Mouse (Mus musculus) c-Kit-negative CD71-positive TER-119-positive erythroid progenitor cells, embryonic 14.5 days (primary cell): Measurements from ENCODE around the gene Naa40.
A peak's percentile ranks its signal among the peaks of the same experiment; 100 is the strongest.

ENCODE experiments used
- DNase-seq: peaks from one replicate; pipeline ENCODE4 v3.0.0-alpha.2; 2013; ENCODE audit warnings: low read depth, low spot score

Naa40 gene

DNA sequence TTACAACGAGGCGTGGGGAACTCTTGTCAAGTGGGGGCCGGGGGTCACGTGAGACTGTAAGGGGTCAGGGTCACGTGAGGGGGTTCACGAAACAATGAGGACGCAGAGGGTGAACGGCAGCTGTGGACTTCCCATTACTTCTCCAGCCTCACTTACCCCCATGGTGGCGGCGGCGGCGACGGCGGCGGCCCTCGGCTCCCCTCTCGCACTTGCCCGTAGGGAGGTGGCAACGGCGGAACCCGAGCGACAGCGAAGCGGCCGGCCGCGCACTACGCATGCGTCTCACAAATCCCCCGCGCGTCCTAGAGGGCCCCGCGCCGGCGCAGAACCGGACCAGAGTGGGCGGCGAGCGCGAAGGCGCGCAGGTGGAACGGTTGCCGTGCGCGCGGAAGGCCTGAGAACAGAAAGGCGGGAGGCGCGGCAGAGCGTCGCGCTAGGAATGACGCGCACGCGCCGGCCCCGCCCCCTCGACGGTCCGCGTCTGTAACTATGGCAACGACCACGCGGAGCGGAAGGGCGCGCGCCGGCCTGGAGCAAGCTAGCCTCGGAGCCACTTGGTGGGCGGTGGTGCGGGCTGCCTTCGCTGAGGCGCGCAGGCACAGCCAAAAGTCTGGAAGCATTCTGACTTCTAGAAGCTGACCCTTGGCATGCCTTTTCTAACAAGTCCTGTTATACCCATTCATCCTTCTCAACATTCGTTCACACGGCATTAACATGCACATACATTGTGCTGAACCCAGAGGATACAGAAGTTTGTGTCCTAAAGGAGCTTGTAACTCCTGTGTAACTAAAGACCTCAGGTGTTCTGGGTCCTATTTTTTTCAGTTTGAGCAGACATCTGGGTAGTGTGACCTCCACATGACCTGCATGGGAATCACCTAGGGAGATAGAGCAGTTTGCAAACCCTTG lies at the start of gene Naa40:
Naa40 (minus strand) TSS at position 402 of the 909 bp plus-strand sequence.
- peak; percentile 88 for DNase-seq

DNA sequence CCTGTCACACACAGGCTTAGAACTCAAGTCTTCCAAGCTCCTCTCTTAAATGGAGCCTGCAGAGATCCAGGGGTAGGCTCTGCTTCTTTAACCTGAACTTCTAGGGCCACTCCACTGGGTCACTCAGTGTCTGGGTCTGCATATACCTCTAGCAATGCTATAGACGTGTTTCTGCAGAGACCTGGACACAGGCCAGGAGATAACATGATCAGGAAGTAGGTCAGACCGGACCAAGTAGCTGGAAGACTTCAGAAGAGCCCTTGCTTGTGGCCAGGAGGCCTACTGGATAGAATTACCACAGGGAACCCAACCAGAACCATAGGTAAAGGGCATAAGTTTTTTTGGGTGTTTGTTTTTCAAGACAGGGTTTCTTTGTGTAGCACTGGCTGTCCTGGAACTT lies 48.8 kb upstream of the Naa40 start:
- no peak for DNase-seq

DNA sequence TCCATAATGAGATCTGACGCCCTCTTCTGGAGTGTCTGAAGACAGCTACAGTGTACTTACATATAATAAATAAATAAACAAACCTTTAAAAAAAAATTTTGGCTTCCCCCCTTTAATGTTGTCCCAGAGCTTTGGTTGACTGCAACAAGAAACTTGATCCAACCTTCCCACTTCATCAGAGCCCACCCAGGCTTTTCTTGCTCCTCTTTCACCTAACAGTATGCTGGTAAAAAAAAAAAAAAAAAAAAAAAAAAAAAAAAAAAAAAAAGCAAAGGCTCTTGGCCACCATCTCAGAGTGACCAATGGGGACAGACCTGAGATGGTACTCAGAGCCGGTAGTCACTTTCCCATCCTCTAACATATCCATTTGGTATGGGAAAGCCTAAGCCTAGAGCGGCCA lies 47.3 kb upstream of the Naa40 start:
- no peak for DNase-seq

- no peak for DNase-seq
These were observed 45.8 kb upstream of the Naa40 start for GRCm38 (mm10) chr19:7286563-7287315.

DNA sequence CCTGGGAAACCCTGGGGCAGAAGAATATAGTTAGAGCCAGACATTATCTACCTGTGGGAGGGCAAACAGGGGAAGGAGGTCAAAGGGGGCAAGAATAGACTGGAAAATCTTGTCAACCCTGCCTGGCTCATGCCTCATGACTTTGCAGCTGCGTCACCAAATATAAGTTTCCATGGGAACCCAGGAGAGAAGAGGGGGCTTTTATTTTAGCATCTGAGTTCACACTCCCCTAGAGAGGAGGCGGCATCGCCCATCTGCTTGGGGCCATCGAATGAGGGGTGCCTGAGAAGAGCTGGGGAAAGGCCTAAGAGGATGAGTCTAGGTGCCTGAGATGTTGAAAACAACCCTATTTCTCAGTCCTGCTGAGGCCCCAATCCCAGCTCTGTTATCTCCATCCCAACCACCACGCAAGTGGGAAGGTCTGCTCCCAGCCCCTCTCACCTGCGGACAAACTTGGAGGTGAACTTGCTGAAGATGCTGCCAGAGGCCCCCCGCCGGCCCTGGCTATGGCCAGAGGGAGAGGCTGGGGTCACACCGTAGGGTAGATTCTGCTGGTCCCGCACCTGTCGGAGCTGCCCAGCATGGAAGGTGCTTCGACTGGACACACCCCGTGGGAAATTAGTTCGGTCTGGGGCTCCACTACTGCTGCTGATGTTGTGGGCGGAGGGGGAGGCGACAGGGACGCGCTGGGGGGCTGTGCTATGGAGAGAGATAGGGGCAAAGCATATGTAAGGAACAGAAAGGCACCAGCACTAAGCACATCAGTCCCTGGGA lies 39.8 kb upstream of the Naa40 start:
- no peak for DNase-seq

- DNase-seq: no peak
These were observed 38.1 kb upstream of the Naa40 start for GRCm38 (mm10) chr19:7279114-7279513.

DNA sequence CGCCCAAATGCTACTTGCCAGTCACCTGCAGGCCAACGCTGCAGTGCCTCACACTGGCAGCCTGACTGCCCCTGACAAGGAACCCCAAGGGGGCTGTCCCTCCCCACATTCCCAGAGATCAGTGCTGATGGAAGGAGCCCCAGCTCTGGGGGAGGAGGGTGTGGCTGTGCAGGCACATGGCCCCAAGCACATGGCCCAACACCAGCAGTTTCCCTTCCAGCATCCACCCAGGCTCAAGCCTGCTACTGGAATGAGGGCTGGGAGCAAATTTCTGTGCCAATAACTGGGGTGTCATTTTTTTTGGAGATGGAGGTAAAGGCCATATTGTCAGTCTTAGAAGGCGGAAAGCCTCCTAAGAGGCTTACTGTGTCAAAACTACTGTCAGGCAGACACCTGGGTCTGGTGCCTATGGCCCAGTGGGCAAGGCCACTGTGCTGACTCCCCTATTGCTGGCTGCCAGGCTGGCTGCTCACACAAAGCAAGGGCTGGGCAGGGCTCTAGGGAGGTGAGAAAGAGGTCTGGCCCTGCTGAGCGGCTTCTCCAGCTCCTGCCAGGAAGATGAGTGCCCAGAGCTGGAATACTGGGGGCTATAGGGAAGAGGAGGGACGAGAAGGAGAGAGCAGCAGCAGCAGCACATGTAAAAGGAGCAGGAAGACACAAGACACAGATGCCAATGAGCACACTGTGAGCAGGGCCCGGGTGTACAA lies 37.4 kb upstream of the Naa40 start:
- no peak for DNase-seq

GRCm38 (mm10) chr19:7276796-7277195 lies 35.8 kb upstream of the Naa40 start:
- DNase-seq: no peak

DNA sequence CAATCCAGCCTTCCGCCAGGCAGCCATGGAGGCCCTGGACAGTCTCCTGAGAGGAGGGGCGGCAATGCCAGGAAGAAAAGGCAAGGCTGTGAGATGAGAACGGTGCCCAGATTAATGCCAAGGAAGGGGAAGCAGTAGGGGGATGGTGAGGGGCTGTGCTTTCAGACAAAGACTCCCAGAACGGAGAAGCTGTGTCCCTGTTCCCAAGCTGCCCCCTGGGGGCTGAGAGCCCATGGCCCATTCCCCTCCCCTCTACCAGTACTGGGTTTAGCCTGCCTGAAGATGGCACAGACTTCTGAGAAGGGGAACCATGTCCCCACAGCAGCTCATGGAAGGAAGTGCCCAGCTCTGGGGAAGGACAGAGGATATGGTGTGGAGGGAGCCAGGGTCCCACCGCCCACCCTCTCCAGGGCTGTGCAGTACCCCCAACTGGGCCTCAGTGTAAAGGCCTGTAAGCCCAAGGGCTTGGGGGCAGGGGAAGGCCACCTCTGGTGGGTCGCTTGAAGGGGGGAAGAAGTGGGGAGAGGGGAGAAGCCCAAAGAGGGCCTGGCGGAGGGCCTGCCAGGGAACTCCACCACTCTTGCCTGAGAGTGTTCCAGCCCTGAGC lies 35.2 kb upstream of the Naa40 start:
- DNase-seq: no peak

- DNase-seq: no peak
These were observed 34.3 kb upstream of the Naa40 start for GRCm38 (mm10) chr19:7275131-7275789.

DNA sequence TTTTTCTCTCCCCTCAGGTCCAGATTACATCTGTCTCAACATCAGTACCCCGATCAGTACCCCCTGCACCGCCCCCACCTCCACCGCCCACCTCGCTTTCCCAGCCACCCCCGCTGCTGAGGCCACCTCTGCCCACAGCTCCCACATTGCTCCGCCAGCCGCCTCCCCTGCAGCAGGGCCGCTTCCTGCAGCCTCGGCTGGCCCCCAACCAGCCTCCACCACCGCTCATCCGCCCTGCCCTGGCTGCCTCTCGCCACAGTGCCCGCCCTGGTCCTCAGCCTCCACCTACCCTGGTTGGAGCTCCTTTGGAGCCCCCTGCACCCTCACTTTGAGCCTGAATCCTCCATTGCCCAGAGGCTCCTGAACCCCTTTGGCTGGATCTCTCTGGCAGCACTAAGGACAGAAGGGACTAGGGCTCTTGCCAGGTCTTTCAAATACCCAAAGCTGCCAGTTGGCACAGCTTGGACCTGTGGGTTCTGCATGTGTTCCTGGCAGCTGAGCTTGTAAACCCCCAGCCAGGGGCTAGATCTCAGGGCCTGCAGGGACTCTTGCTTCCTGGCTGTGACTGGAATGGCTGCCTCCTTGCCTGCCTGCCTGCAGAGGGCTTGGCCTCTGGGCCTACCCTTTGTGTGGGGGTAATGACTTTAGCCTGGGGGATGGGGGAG lies 33.5 kb upstream of the Naa40 start:
- DNase-seq: no peak

DNA sequence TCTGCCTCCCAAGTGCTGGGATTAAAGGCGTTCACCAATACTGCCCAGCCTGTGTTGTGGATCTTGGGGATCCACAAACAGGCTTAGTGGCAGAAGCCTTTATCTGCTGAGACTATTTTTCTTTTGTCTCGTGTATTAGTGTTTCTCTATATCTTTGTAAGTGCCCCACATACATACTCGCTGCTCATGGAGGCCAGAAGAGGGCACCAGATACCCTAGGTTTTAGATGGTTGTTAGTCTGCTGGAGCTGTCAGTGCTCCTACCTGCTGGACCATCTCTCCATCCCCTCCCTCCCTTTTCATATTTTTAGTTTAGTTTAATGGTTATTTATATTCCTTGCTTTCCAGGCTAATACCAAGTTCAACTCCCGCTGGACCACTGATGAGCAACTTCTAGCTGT lies 32.5 kb upstream of the Naa40 start:
- no peak for DNase-seq

DNA sequence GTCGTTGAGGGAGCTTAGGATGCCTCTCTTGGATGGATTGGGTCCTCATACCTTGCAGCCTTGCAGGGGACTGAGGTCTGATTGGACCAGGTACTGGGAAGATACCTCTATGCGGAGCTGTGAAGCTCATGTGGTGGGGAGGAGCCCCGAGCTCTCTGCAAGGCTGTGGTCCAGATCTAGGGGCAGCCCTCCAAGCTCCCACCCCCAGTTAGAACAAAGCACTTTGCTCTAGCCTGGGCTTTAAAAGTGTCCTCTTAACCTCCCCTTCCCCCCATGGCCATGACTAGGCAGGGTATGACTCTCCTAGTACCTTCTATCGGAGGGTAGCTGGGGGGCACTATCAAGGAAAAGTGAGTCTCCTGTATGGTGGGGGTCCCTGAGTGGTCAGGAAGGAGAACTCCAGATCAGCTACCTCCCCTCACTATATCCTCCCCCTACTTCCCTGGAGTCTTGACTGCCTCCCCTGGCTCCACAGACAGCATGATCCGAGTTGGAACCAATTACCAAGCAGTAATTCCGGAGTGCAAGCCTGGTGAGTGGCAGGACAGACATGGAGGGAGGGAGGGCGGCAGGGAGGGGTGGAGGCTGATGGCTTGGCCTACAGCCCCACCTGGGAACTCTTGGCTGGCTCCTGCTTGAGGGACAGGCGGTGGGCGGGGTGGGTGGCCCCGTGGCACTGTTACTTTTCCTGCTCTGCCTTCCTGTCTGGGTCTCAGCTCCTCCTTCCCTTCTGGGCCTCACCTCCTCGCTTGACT lies 28.5 kb upstream of the Naa40 start:
- DNase-seq: no peak

DNA sequence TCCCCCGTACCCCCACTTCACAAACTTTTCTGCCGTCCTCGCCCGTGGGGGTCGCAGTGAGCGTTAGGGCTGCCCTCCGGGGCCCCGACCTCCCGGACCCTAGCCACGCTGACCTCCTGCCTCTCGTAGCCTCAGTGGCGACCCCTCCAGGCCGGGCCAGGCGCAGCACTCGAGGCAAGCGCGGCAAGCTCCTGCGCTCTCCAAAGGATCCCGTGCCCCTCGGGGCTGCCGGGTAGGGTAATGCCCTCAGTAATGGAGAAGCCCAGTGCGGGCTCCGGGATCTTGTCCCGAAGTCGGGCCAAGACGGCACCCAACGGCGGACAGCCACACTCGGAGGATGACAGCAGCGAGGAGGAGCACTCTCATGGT lies 27.7 kb upstream of the Naa40 start:
- no peak for DNase-seq

DNA sequence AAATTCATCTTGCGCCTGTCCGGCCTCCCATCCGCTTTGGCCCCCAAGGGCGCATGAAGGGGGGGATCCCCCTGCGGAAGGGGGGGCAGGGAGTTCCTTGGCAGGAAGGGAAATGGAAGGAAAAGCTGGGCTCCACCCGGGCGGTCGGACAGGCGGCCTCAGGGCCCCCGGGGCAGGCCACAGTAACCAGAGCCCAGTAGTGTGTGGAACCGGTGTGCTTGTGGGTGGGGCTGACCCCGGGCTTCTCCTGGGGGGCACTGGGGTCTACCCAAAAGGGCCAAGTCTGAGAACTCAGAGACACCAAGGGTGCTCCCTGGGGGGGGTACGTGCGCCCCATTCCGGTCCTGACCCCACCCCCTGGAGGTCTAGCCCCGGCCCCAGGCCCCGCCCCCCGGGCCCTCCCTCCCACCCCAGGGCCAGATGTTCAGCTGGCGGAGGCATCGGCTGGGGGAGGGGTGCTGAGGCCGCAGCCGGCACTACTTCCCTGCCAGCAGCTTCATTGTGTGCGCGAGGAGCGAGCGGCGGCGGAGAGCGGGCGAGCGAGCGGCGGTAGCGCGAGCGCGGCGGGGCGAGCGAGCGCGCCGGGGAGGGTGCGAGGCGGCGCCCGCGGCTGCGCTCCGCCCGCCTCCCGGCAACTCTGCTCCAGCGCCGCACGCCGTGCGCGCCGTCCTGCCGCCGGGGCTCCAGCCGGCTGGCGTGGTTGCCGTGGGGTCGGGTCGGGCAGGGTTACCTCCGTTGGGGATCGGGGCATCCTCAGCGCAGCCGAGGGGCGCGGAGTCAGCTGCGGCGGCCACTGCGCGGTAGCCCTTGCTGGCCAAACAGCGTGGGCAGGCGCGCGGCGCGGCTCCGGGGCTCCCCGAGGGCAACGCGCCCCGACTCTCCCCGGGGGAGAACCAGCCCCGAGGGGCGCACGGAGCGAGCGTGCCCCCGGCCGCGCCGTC lies 27.1 kb upstream of the Naa40 start:
- no peak for DNase-seq

- no peak for DNase-seq
These were observed 26.2 kb upstream of the Naa40 start, which contains the start of gene Rcor2 for GRCm38 (mm10) chr19:7267091-7267741. Rcor2 (plus strand) TSS chr19:7267325.

DNA sequence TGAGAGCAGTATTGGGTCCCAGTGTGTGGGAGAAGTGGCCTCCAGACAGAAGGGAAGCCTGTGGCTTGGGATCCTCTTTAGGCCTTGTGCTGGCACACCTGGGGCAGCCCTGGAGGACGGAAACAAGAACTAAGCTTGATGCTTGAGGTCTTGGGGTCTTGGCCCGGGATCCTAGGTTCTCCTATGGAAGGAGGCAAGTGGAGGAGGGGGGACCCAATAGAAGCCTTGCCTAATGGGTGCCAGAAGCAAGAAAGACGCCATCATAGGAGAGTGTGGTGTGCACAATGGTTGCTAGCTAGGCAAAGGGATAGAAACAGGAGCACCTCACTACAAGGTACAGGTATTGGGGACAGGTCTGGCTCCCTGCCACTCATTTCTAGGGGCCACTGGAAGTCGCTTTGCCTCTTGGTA lies 25.4 kb upstream of the Naa40 start:
- DNase-seq: no peak
